Mouse (Mus musculus) hindbrain, embryonic 12.5 days (tissue): Measurements from ENCODE around the gene Ift122. TPM values are rescaled to one million over a fixed set of nuclear protein-coding genes. Genes with fewer than 3 reads are reported as not detected.

ENCODE experiments used
- ATAC-seq: fragments of 200-750 bp; cut with Nextera tagmentation; 2 replicates; pipeline ENCODE4 v1.8.0; 2017; ENCODE audit warnings: moderate TSS enrichment; ENCODE audit not compliant: low FRiP score
- H3K27ac ChIP-seq: fragments of 300-500 bp; sonication (generic); 2 replicates; pipeline ENCODE4 v1.5.1; 2016; ENCODE audit warnings: mild to moderate bottlenecking
- H3K27me3 ChIP-seq: fragments of 300-500 bp; sonication (generic); 2 replicates; pipeline ENCODE4 v1.6.1; 2016; ENCODE audit warnings: mild to moderate bottlenecking
- H3K36me3 ChIP-seq: fragments of 300-500 bp; sonication (generic); 2 replicates; pipeline ENCODE4 v1.6.1; 2016; ENCODE audit warnings: mild to moderate bottlenecking
- H3K4me1 ChIP-seq: fragments of 300-500 bp; sonication (generic); 2 replicates; pipeline ENCODE4 v1.6.1; 2016
- H3K4me2 ChIP-seq: fragments of 300-500 bp; sonication (generic); replicated peaks from 2 replicates; pipeline ENCODE4 v1.6.1; 2016; ENCODE audit warnings: mild to moderate bottlenecking
- H3K4me3 ChIP-seq: fragments of 300-500 bp; sonication (generic); 2 replicates; pipeline ENCODE4 v1.5.1; 2016; ENCODE audit warnings: mild to moderate bottlenecking
- H3K9ac ChIP-seq: fragments of 300-500 bp; sonication (generic); 2 replicates; pipeline ENCODE4 v1.6.1; 2016; ENCODE audit warnings: mild to moderate bottlenecking, moderate library complexity
- H3K9me3 ChIP-seq: fragments of 300-500 bp; sonication (generic); replicated peaks from 2 replicates; pipeline ENCODE4 v1.6.1; 2016; ENCODE audit warnings: mild to moderate bottlenecking
- WGBS: fragments of 180-500 bp; shearing (Covaris S2); methylation state at CpG from one replicate; pipeline ENCODE4 v1.1.7; 2016; 5-methylcytosine and 5-hydroxymethylcytosine counted together
- polyA plus RNA-seq: library from polyadenylated mRNA; unstranded; fragments of >200 nt; fragmentation: Nextera tagmentation; extraction: Ambion mirVana; gene quantifications from 2 replicates; pipeline ENCODE4 v1.2.1, GENCODE M21; 2016

Ift122 gene
- polyA plus RNA-seq, 1 experiment from 2014 or later = 31.5 TPM

GRCm38 (mm10) chr6:115897926-115898520 is 44.8 kb downstream of the Ift122 start:
- H3K4me1 ChIP-seq = peaks cover 8% of the 10 kb centered on the region; the same call in 1 of the 2 replicates
- no peaks in the 10 kb centered on the region; the same call in 1 of the 2 replicates for H3K27me3 ChIP-seq
- no peak for ATAC-seq
- H3K27ac ChIP-seq = no peak overlapping the region
- H3K9ac ChIP-seq = no peak overlapping the region
- H3K4me2 ChIP-seq = no peak overlapping the region
- H3K9me3 ChIP-seq = no peaks in the 10 kb centered on the region
- H3K4me3 ChIP-seq = no peak overlapping the region
- peaks cover 20% of the 10 kb centered on the region for H3K36me3 ChIP-seq
- 78% methylated on average over 7 of the region's 7 CpGs for WGBS

DNA sequence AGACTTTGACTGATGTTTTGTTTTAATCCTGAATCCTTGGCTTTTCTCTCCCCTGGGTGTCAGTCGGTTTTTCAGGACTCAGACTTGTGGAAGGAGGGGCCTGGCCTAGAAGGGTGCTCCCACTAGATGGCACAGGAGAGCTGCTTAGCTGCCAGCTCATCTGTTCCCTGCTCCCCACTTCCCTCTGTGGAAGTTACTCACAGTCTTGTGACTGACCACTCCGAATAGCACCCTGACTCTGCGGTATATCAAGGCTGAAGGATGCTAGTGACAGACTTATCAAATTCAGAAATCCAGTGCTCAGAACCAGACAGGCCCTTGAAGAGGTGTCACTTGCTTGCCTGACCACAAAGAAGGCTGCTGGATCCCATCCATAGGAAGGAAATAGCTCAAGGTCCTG is 47.8 kb downstream of the Ift122 start:
- H3K4me2 ChIP-seq = no peak overlapping the region
- H3K27ac ChIP-seq = no peak overlapping the region
- peaks cover 25% of the 10 kb centered on the region; the same call in 1 of the 2 replicates for H3K36me3 ChIP-seq
- WGBS = 18% methylated on average over 3 of the region's 3 CpGs
- peaks cover 6% of the 10 kb centered on the region; the same call in 1 of the 2 replicates for H3K4me1 ChIP-seq
- 0 out of 2 replicates have a peak, but pooled peaks have one; percentile 46 for ATAC-seq
- H3K4me3 ChIP-seq = no peak overlapping the region
- no peaks in the 10 kb centered on the region for H3K9me3 ChIP-seq
- H3K27me3 ChIP-seq = no peaks in the 10 kb centered on the region
- no peak overlapping the region for H3K9ac ChIP-seq

GRCm38 (mm10) chr6:115901489-115901931 is 48.2 kb downstream of the Ift122 start:
- H3K4me2 ChIP-seq = no peak overlapping the region
- 74% methylated on average over 8 of the region's 8 CpGs for WGBS
- H3K27me3 ChIP-seq = no peaks in the 10 kb centered on the region
- H3K4me3 ChIP-seq = no peak overlapping the region
- H3K27ac ChIP-seq = no peak overlapping the region
- no peak overlapping the region for H3K9ac ChIP-seq
- H3K4me1 ChIP-seq = peaks cover 3% of the 10 kb centered on the region; the same call in 1 of the 2 replicates
- ATAC-seq = 0 out of 2 replicates have a peak, but pooled peaks have one; percentile 46
- peaks cover 29% of the 10 kb centered on the region for H3K36me3 ChIP-seq
- no peaks in the 10 kb centered on the region for H3K9me3 ChIP-seq

- no peak overlapping the region for H3K4me2 ChIP-seq
- no peak overlapping the region for H3K27ac ChIP-seq
- H3K36me3 ChIP-seq = peaks cover 40% of the 10 kb centered on the region
- H3K9ac ChIP-seq = no peak overlapping the region
- peaks cover 3% of the 10 kb centered on the region; the same call in 1 of the 2 replicates for H3K4me1 ChIP-seq
- WGBS = 91% methylated on average over 3 of the region's 3 CpGs
- H3K4me3 ChIP-seq = no peak overlapping the region
- H3K27me3 ChIP-seq = no peaks in the 10 kb centered on the region
- no peak for ATAC-seq
- no peaks in the 10 kb centered on the region for H3K9me3 ChIP-seq
Measured at GRCm38 (mm10) chr6:115902545-115902944, 49.3 kb downstream of the Ift122 start.

- no peak overlapping the region for H3K9ac ChIP-seq
Measured at GRCm38 (mm10) chr6:115905568-115905967, 52.3 kb downstream of the Ift122 start.

GRCm38 (mm10) chr6:115906455-115906854 is 53.2 kb downstream of the Ift122 start:
- Histone ChIP-seq H3K27me3 (no peaks in the 10 kb centered on the region), H3K4me1 (peaks cover 6% of the 10 kb centered on the region; the same call in 1 of the 2 replicates), H3K9ac (no peak overlapping the region), H3K36me3 (peaks cover 34% of the 10 kb centered on the region), H3K9me3 (no peaks in the 10 kb centered on the region), H3K27ac (no peak overlapping the region), H3K4me2 (no peak overlapping the region), H3K4me3 (no peak overlapping the region)
- WGBS = 86% methylated on average over 1 of the region's 1 CpGs
- no peak for ATAC-seq

More at GRCm38 (mm10) chr6:115905568-115905967, 52.3 kb downstream of the Ift122 start:
- Histone ChIP-seq H3K27me3 (no peaks in the 10 kb centered on the region), H3K36me3 (peaks cover 34% of the 10 kb centered on the region), H3K27ac (no peak overlapping the region), H3K4me2 (no peak overlapping the region), H3K4me3 (no peak overlapping the region), H3K9me3 (no peaks in the 10 kb centered on the region), H3K4me1 (peaks cover 6% of the 10 kb centered on the region; the same call in 1 of the 2 replicates)
- 92% methylated on average over 6 of the region's 6 CpGs for WGBS
- no peak for ATAC-seq

DNA sequence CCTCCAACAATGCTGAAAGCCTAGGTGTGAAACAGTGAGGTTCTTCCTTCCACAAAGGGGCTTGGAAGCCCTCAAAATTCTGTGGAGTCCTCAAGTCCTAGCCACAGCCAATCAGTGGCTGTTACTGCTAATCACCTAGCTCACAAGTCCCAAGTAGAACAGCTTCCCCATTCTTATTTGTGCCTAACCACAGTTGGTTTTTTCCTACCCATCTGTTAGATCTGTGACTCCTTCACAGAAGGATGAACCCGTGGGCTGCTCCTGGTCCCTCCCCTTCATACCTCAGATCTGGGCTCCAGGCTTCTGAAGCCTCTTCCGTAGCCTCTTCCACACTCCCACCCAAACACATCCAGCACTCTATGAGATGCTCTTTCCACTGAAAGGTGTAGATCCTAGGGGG is 53.6 kb downstream of the Ift122 start:
- Histone ChIP-seq H3K9me3 (no peaks in the 10 kb centered on the region), H3K27me3 (no peaks in the 10 kb centered on the region), H3K36me3 (peaks cover 34% of the 10 kb centered on the region), H3K4me1 (0 out of 2 replicates have a peak, but pooled peaks cover 3% of the 10 kb centered on the region), H3K9ac (no peak overlapping the region), H3K27ac (no peak overlapping the region), H3K4me3 (no peak overlapping the region), H3K4me2 (no peak overlapping the region)
- no peak for ATAC-seq
- WGBS = 80% methylated on average over 2 of the region's 2 CpGs

- ATAC-seq = no peak
- Histone ChIP-seq H3K4me3 (no peak overlapping the region), H3K9ac (no peak overlapping the region), H3K27me3 (no peaks in the 10 kb centered on the region), H3K4me1 (0 out of 2 replicates have a peak, but pooled peaks cover 3% of the 10 kb centered on the region), H3K27ac (no peak overlapping the region), H3K36me3 (peaks cover 37% of the 10 kb centered on the region), H3K9me3 (no peaks in the 10 kb centered on the region), H3K4me2 (no peak overlapping the region)
- WGBS = 37% methylated on average over 6 of the region's 6 CpGs
Measured at GRCm38 (mm10) chr6:115908421-115908982, 55.2 kb downstream of the Ift122 start.

DNA sequence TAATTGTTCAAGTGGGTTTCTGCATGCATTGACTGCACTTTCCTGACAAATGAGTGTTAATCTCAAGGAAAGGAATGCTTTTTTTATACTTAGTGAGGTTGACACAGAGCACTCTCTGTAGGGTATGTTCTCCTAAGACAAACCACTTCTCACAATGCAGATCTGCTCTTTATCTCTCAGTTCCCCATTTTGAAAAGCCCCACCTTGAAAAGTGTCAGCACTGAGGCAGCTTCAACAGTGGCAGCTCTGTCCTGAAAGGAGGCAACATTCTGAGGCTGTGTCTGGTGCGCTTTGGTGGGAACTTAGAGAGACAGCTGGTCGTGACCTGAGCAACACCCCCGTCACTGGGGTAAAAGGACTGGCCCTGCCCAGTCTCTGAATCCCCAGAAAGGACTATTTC is 55.8 kb downstream of the Ift122 start:
- Histone ChIP-seq H3K9ac (no peak overlapping the region), H3K4me1 (0 out of 2 replicates have a peak, but pooled peaks cover 3% of the 10 kb centered on the region), H3K27ac (no peak overlapping the region), H3K4me3 (no peak overlapping the region), H3K4me2 (no peak overlapping the region), H3K36me3 (peaks cover 38% of the 10 kb centered on the region), H3K9me3 (no peaks in the 10 kb centered on the region), H3K27me3 (no peaks in the 10 kb centered on the region)
- ATAC-seq = no peak
- WGBS = 53% methylated on average over 3 of the region's 3 CpGs

DNA sequence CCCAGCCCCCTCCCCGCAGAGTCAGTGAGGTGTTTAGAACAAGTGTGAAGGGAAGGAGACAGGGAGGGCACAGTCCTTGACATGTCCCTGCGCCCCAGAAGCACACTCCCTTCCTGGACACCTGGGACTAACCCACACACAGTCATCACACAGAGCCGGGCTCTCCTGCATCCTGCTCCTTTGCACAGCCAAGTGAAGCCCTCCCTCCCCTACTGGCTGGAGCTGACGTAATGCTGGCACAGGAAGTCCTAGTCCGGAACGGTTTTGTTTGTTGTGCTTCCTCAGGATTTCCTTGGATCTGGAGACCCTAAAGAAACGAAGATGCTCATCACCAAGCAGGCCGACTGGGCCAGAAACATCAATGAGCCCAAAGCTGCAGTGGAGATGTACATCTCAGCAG is 56.7 kb downstream of the Ift122 start:
- H3K4me1 ChIP-seq = 0 out of 2 replicates have a peak, but pooled peaks cover 12% of the 10 kb centered on the region
- 65% methylated on average over 8 of the region's 8 CpGs for WGBS
- H3K4me3 ChIP-seq = no peak overlapping the region
- peaks cover 36% of the 10 kb centered on the region for H3K36me3 ChIP-seq
- H3K4me2 ChIP-seq = no peak overlapping the region
- H3K27ac ChIP-seq = no peak overlapping the region
- H3K9me3 ChIP-seq = no peaks in the 10 kb centered on the region
- no peaks in the 10 kb centered on the region for H3K27me3 ChIP-seq
- no peak overlapping the region for H3K9ac ChIP-seq
- no peak for ATAC-seq

- Histone ChIP-seq H3K27ac (no peak overlapping the region), H3K27me3 (no peaks in the 10 kb centered on the region), H3K9ac (no peak overlapping the region), H3K4me1 (0 out of 2 replicates have a peak, but pooled peaks cover 12% of the 10 kb centered on the region), H3K9me3 (no peaks in the 10 kb centered on the region), H3K4me3 (no peak overlapping the region), H3K36me3 (peaks cover 29% of the 10 kb centered on the region; the same call in 1 of the 2 replicates), H3K4me2 (no peak overlapping the region)
- WGBS = 76% methylated on average over 6 of the region's 6 CpGs
- ATAC-seq = no peak
Measured at GRCm38 (mm10) chr6:115911763-115912162, 58.5 kb downstream of the Ift122 start.

GRCm38 (mm10) chr6:115913482-115913881 is 60.2 kb downstream of the Ift122 start:
- H3K9me3 ChIP-seq = no peaks in the 10 kb centered on the region
- H3K4me3 ChIP-seq = no peak overlapping the region
- no peak overlapping the region for H3K9ac ChIP-seq
- no peak overlapping the region for H3K4me2 ChIP-seq
- H3K27ac ChIP-seq = no peak overlapping the region
- no peaks in the 10 kb centered on the region for H3K27me3 ChIP-seq
- ATAC-seq = no peak
- WGBS = 84% methylated on average over 10 of the region's 10 CpGs
- H3K36me3 ChIP-seq = peaks cover 28% of the 10 kb centered on the region; the same call in 1 of the 2 replicates
- H3K4me1 ChIP-seq = 0 out of 2 replicates have a peak, but pooled peaks cover 12% of the 10 kb centered on the region
